Mouse (Mus musculus) gonadal fat pad, adult 2 months (tissue): ENCODE measurements around the gene Hormad1. TPM values are rescaled to one million over a fixed set of nuclear protein-coding genes. Genes with fewer than 3 reads are reported as not detected.

ENCODE experiments used
- DNase-seq: peaks from one replicate; pipeline ENCODE4 v3.0.0-alpha.2; 2012; ENCODE audit warnings: low read depth
- polyA plus RNA-seq: library from polyadenylated mRNA; depleted of rRNA; stranded (reverse); fragments of >200 nt; gene quantifications from 2 replicates; pipeline ENCODE4 v1.2.3, GENCODE M21; 2012; rRNA removed

Hormad1 gene
- polyA plus RNA-seq, 1 experiment = not detected

GRCm38 (mm10) chr3:95636072-95636471 is 76.6 kb downstream of the Hormad1 start:
- no peak for DNase-seq

Other genes starting within 250 kb of the Hormad1 start
- gene Cers2, start 244.9 kb upstream of the Hormad1 start, polyA plus RNA-seq = 92.9 and 123 TPM in 2 replicates
- gene Setdb1, start 202.5 kb upstream of the Hormad1 start, polyA plus RNA-seq = 16.1 and 17.1 TPM in 2 replicates
- gene 4930558C23Rik, start 156.8 kb upstream of the Hormad1 start, polyA plus RNA-seq = not detected in 2 replicates
- 27.0 and 31.4 TPM in 2 replicates for gene Arnt, start 125.3 kb upstream of the Hormad1 start, polyA plus RNA-seq
- 14.6 and 14.8 TPM in 2 replicates for gene Ctsk, start 60.4 kb upstream of the Hormad1 start, polyA plus RNA-seq
- 26.2 and 27.6 TPM in 2 replicates for gene Ctss, start 32.9 kb upstream of the Hormad1 start, polyA plus RNA-seq
- 11.1 and 12.8 TPM in 2 replicates for gene Golph3l, start 29.3 kb downstream of the Hormad1 start, polyA plus RNA-seq
- 14.6 and 19.8 TPM in 2 replicates for gene Ensa, start 65.3 kb downstream of the Hormad1 start, polyA plus RNA-seq
- 27.3 and 42.5 TPM in 2 replicates for gene Mcl1, start 99.1 kb downstream of the Hormad1 start, polyA plus RNA-seq
- gene Adamtsl4, start 128.2 kb downstream of the Hormad1 start, polyA plus RNA-seq = 12.5 and 15.3 TPM in 2 replicates
- gene Ecm1, start 179.9 kb downstream of the Hormad1 start, polyA plus RNA-seq = 504 and 611 TPM in 2 replicates
- gene Tars2, start 200.5 kb downstream of the Hormad1 start, polyA plus RNA-seq = 25.2 and 31.4 TPM in 2 replicates